ENCODE assay signal across 20 mouse cellular contexts in the genomic region with DNA sequence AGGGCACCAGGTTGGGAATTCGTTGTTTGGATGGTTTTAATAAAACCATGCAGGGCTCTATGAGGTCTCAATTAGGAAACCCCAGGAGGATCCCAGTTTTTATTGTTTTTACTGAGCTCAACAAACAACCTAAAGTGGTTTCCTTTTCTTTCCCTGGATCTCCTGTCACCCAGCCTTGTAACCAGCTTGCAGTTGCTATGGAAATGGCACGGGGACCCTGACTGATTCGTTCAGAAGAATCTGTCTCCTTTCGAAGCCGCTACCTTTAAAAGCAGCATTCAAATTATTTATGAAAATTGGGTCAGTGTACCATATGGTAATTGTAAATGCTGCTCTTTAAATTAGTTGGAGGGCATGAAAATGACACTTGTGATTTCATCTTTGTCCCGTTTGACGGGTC.
"Had no signal": no experiment of that assay in that cellular context is flagged by ENCODE, and none has a peak within 500 bp of the region (broad histone marks: within the 10 kb centered on the region; RNA-seq: fewer than 3 reads in every experiment).

No protein-coding gene starts in this region.

- H3K27ac ChIP-seq: kidney, embryonic 15.5 days; left cerebral cortex, adult 2 months; liver, embryonic 13.5 days; midbrain, embryonic 12.5 days; neural tube, embryonic 13.5 days; stomach, postnatal 0 days had no signal

- H3K4me2 ChIP-seq: kidney, embryonic 15.5 days; liver, embryonic 13.5 days; midbrain, embryonic 12.5 days; neural tube, embryonic 13.5 days had no signal

- DNase-seq: kidney, adult 8-10 months; kidney, postnatal 10 days; kidney, postnatal 36 days; layer of hippocampus, postnatal 36 days; liver, embryonic 13.5 days; lung, adult 2 months; lung, postnatal 14 days; lung, postnatal 4 days; right cerebral cortex, adult 18-20 months; right cerebral cortex, postnatal 14 days; right cerebral cortex, postnatal 4 days; thymus, adult 2 months; thymus, postnatal 14 days; thymus, postnatal 4 days had no signal

- H3K4me1 ChIP-seq: liver, embryonic 13.5 days; midbrain, embryonic 12.5 days had no signal

- H3K36me3 ChIP-seq: kidney, embryonic 15.5 days; liver, embryonic 13.5 days; midbrain, embryonic 12.5 days; neural tube, embryonic 13.5 days had no signal

- H3K27me3 ChIP-seq: kidney, embryonic 15.5 days; liver, embryonic 13.5 days; midbrain, embryonic 12.5 days had no signal

- H3K4me3 ChIP-seq: kidney, embryonic 15.5 days; left cerebral cortex, adult 2 months; liver, embryonic 13.5 days; midbrain, embryonic 12.5 days; myocyte; neural tube, embryonic 13.5 days had no signal

- H3K9me3 ChIP-seq: kidney, embryonic 15.5 days; liver, embryonic 13.5 days; midbrain, embryonic 12.5 days; neural tube, embryonic 13.5 days had no signal

- H3K9ac ChIP-seq: kidney, embryonic 15.5 days; liver, embryonic 13.5 days; midbrain, embryonic 12.5 days; neural tube, embryonic 13.5 days had no signal
